Mouse (Mus musculus): ENCODE data around the gene Slc1a3. TPM values are rescaled to one million over a fixed set of nuclear protein-coding genes. Genes with fewer than 3 reads are reported as not detected.

Gene Slc1a3
- polyA plus RNA-seq, 1 experiment, result 101 TPM

DNA sequence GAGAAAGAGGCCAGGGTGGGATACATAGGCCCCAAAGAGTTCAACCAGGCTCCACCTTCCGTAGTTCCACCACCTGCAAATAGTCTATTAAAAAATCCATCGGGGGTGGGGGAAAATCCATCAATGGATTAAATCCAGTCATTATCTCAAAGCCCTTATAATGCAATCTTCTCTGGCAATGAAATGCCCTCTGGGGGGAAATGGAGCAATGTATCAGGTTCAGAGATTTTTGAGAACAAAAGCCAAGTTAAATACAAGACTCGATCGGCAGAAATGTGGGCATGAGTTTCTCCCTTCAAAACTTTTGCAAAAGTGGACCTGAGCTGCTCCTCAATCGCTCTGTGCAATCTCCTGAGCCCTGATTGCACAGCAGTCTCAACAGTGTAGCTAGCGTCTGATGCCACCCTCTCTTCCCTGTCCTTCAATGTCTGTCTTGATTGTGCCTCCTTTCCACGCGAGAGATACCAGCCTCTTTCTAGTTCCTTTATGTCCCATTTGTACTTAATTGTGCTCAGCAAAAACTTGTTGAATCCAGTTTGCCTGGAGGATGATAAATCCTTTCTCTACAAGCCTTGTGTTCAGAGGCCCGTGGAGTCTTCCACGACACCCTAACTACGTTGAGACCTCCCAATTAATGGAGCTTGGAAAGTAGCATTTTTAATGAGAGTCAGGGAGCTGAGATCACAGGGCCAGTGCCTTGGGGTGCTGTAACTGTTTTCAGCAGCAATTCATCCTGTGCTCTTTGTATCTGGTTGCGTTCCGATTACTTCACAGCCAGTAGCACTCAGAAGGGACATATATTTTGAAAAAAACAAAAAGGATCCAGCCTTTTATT lies 109.0 kb downstream of the Slc1a3 start:
- DNase-seq (ENCODE audit: low read depth), result peak; percentile 48
- TF ChIP-seq POLR2A (IDR thresholded peaks at IDR 0.05; ENCODE audit: borderline replicate concordance, extremely low read depth, insufficient read depth, insufficient read length, poor library complexity, severe bottlenecking) (no peak), CTCF (IDR thresholded peaks at IDR 0.05; ENCODE audit: borderline replicate concordance, extremely low read depth, insufficient read depth, insufficient read length) (no peak)

DNA sequence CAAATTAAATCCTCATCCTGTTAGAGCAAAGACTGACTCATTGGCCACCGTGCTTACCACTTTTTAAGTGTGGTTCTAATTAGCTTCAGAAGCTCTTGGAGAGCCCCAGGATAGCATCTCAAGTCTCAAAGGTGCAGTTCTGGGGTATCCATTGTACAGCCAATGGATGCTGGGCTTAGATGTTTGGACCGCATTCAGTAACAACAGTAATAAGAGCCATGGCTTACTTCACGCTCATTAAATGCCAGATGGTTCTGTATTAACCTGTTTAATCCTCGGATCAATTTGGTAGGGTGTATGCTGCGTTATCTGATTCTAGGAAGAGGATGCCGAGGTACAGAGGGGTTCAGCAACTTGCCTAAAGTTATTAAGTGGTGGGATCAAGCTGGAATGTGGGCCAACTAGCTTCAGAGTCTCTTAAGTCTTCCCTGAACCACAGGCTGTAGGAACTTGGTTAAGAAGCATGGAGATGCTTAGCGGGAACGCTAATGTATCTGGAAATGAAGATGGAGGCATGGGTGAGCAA lies 114.1 kb downstream of the Slc1a3 start:
- no peak for TF ChIP-seq CTCF (IDR thresholded peaks at IDR 0.05; ENCODE audit: borderline replicate concordance, extremely low read depth, insufficient read depth, insufficient read length)
- TF ChIP-seq POLR2A (IDR thresholded peaks at IDR 0.05; ENCODE audit: borderline replicate concordance, extremely low read depth, insufficient read depth, insufficient read length, poor library complexity, severe bottlenecking), result no peak
- DNase-seq (ENCODE audit: low read depth), result no peak

DNA sequence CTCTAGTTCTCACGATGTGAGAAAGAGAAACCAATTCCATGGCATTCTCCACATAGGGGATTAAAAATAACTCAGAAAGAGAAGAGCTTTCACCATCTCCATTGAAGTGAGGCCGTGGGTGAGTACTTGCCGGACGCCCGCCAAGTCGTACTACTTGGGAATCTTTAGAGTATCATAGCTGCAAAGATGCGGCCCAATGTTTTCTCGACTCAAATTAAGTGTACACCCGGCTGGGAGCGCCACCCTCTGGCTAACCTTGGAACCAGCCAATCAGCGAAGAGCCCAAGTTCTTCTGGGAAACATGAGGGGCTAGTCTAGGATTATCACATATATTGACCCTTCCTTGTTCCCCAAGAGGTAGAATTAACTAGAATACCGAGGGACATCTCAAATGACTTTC lies 115.3 kb downstream of the Slc1a3 start:
- DNase-seq (ENCODE audit: low read depth), result no peak
- no peak for TF ChIP-seq POLR2A (IDR thresholded peaks at IDR 0.05; ENCODE audit: borderline replicate concordance, extremely low read depth, insufficient read depth, insufficient read length, poor library complexity, severe bottlenecking)
- TF ChIP-seq CTCF (IDR thresholded peaks at IDR 0.05; ENCODE audit: borderline replicate concordance, extremely low read depth, insufficient read depth, insufficient read length), result no peak

DNA sequence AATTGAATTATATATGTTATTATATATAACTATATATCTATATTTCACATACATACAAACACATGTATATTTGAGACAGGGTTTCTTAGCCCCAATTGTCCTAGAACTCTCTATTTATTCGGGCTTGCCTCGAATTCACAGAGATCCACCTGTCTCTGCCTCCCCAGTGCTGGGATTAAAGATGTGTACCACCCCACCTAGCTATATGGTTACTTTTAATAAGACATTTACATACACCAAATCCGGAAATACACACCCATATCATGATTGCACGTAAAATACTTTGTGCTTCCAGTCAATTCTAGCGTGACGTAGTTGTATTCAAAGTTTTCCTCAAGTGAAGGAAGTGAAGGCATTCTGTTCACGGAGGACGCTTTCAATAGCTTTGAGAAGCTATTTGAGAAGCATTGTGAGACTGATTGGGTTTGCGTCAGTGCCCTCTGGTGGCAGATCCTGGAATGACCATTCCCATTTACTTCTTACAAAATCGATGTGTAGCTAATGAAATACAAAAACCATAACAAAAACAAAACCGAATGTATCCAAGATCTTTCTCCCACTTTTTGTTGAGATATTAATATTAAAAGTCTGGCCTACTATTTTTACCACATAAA lies 121.0 kb downstream of the Slc1a3 start:
- peak; percentile 91 for DNase-seq (ENCODE audit: low read depth)
- TF ChIP-seq POLR2A (IDR thresholded peaks at IDR 0.05; ENCODE audit: borderline replicate concordance, extremely low read depth, insufficient read depth, insufficient read length, poor library complexity, severe bottlenecking) (no peak), CTCF (IDR thresholded peaks at IDR 0.05; ENCODE audit: borderline replicate concordance, extremely low read depth, insufficient read depth, insufficient read length) (peak; percentile 85)

DNA sequence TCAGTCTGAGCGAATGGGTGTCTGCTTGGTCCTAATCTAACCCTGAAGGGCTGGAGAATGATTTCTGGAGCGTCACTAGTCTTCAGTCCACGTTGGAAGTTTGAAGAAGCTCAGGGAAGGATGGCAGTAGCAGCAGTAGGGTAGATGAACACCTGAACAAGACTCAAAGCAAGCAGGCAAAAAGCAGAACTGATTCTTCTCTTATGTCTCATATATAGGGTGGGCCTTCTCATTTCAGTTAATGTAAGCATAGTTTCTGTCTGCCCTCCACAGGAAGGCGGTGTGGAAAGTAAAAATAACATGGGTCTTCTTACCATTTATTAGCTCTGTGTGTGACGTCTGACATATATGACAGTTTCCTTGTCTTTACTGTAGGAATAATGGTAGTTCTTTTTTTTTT lies 122.5 kb downstream of the Slc1a3 start:
- DNase-seq (ENCODE audit: low read depth), result no peak
- TF ChIP-seq POLR2A (IDR thresholded peaks at IDR 0.05; ENCODE audit: borderline replicate concordance, extremely low read depth, insufficient read depth, insufficient read length, poor library complexity, severe bottlenecking) (no peak), CTCF (IDR thresholded peaks at IDR 0.05; ENCODE audit: borderline replicate concordance, extremely low read depth, insufficient read depth, insufficient read length) (no peak)

DNA sequence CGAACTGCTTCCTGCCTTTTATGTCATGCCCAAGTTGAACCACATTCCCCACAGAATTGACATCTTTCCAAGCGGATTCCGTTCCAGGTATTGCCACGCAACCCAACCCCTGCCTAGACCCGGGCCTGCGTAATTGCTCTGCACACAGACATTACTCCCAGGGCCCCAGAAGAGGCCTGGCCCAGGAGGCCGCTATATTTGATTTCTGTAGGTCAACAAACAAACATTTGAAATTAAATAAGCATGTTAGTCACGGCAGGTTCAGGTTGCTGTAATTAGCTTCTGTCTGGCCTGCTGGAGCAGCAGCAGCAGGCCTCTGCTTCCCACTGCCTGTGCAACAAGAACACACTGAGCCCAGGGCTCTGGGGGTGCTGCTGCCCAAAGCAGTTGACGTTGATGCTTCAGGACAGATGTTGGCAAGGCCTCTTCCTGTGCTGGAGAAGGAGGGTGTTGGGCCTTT lies 123.7 kb downstream of the Slc1a3 start:
- TF ChIP-seq CTCF (IDR thresholded peaks at IDR 0.05; ENCODE audit: borderline replicate concordance, extremely low read depth, insufficient read depth, insufficient read length) (no peak), POLR2A (IDR thresholded peaks at IDR 0.05; ENCODE audit: borderline replicate concordance, extremely low read depth, insufficient read depth, insufficient read length, poor library complexity, severe bottlenecking) (no peak)
- peak; percentile 30 for DNase-seq (ENCODE audit: low read depth)

Other genes starting within 250 kb of the Slc1a3 start
- not detected in 2 replicates for gene Gm2310, start 190.8 kb downstream of the Slc1a3 start, polyA plus RNA-seq (2012; rRNA removed)

Data from brain, embryonic 14.5 days (tissue).